Mouse (Mus musculus) C2C12 (cell line): ENCODE results near the gene Kif26b.

ENCODE experiments used
- CTCF ChIP-seq: IDR thresholded peaks from one replicate; pipeline ENCODE4 v1.5.1; 2011; ENCODE audit not compliant: control insufficient read depth, insufficient read depth, insufficient read length
- FOSL1 ChIP-seq: IDR thresholded peaks from one replicate; pipeline ENCODE4 v1.8.0; 2011; ENCODE audit warnings: mild to moderate bottlenecking, low read length; ENCODE audit not compliant: poor library complexity, insufficient read depth, severe bottlenecking

- no peak for TF ChIP-seq CTCF
- no peak for TF ChIP-seq FOSL1
Observed at GRCm38 (mm10) chr1:178611512-178611911, 82.6 kb downstream of the Kif26b start.
